Mouse (Mus musculus): ENCODE results near the gene Sirpb1b.
"Not testable (repeated sequence)": the region's sequence is repeated elsewhere in the genome, so short reads cannot be mapped to it uniquely, and the experiment has no call there.

Gene Sirpb1b

DNA sequence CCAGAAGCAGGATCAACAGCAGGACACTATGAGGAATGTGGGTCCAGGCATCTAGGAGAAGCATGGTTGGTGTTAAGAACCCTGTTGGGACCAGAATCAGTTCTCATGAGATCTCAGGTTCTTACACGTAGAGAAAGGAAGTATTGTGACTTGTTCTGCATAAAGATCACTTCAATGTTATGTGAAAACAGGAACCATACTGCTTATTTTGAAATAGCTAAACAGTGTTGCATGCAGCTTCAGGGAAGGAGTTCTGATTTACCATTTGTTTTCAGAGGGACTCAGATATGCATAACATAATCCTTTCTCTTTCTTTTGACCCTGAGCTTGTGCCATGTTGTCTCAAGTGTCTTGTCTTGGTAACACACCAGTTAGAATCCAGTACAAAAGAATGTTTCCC lies at the start of gene Sirpb1b:
Gene Sirpb1b (minus strand): TSS at position 179 of the 400 bp plus-strand sequence.
- DNase-seq, result not testable (repeated sequence)

GRCm38 (mm10) chr3:15590377-15591117 lies 15.7 kb upstream of the Sirpb1b start:
- not testable (repeated sequence) for DNase-seq

GRCm38 (mm10) chr3:15586665-15587064 lies 11.8 kb upstream of the Sirpb1b start:
- not testable (repeated sequence) for DNase-seq

DNA sequence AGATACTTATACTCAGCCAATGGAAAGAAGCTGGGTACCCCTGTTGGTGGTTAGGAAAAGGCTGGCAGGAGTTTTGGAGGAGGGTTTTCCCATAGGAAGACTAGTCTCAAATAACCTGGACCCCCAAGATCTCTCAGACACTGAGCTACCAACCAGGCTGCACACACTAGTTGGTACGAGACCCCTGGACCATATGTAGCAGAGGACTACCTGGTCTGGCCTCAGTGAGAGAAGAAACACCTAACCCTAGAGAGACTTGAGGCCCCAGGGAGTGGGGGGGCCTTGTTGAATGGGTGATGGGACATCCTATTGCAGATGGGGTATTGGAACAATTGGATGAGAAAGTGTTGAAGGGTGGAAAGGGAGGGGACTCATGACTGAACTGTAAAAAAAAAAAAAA lies 8.6 kb upstream of the Sirpb1b start:
- no peak for DNase-seq

DNA sequence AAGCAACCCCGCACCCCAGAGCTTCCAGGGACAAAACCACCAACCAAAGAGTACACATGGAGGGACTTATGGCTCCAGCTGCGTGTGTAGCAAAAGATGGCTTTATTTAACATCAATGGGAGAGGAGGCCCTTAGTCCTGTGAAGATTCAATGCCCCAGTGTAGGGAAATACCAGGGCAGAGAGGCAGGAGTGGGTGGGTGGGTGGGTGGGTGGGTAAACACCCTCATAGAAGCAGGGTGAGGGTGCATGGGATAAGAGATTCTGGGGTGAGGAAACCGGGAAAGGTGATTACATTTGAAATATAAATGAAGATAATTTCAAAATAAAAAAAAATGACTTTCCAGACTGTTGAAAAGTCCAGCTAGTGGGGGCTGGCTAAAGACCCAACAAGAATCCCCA lies 8.1 kb upstream of the Sirpb1b start:
- DNase-seq, result not testable (repeated sequence)

GRCm38 (mm10) chr3:15576466-15576865 lies 1.6 kb upstream of the Sirpb1b start:
- DNase-seq, result not testable (repeated sequence)

- DNase-seq, result no peak
These were observed 46.3 kb downstream of the Sirpb1b start for GRCm38 (mm10) chr3:15528589-15528988.

DNA sequence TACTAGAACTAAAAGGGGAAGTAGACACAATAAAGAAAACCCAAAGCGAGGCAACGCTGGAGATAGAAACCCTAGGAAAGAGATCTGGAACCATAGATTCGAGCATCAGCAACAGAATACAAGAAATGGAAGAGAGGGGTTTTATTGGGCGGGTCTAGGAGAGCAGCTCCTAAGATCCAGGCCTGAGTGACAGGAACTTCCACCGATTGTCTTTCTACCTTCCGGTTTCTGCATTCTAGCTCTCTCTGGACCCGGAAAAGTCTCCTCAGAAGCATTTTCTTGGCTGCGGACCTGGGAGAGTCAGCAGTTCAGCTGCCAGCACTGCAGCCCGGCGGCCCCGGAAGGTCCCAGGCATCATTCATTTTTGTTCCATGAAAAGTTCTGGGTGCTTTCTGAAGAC lies 61.3 kb downstream of the Sirpb1b start:
- not testable (repeated sequence) for DNase-seq

GRCm38 (mm10) chr3:15507792-15508321 lies 67.0 kb downstream of the Sirpb1b start:
- DNase-seq, result not testable (repeated sequence)

DNA sequence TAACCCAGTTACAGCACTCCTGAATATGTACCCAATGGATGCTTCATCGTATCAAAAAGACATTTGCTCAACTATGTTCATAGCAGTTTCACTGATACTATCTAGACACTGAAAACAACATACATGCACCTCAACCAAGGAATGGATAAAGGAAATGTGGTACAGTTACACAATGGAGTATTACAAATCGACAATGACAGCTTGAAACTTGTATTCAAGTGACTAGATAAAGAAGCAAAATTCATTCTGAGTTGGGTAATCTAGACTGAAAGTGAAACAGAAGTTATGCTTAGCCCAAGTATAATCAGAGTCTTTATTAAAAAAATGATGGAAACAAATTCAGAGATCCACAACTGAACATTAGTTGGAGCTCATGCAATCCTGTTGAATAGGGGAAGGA lies 100.0 kb downstream of the Sirpb1b start:
- DNase-seq, result not testable (repeated sequence)

DNA sequence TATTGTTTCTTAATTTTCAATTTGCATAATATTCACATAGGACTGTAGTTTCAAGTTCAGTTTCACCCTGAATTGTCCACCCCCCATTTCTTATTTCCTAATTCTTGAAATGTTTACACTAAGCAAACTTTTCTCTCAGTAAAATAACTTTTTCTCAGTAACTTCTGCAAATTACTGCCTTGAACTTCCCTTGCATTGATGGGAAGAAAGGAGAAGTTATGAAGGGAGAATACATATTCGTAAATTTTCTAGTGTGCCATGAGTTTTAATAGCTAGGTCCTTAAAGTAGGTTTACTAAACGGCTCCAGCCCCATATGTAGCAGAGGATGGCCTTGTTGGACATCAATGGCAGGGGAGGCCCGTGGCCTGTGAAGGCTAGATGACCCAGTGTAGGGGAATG lies 104.7 kb downstream of the Sirpb1b start:
- DNase-seq, result not testable (repeated sequence)

Measured in right cerebral cortex, postnatal 14 days (tissue).